Mouse (Mus musculus) spleen, adult 2 months (tissue): ENCODE data around the gene Tmem116.

Experiments used
- CTCF ChIP-seq: fragments of 200-500 bp; IDR thresholded peaks from 2 replicates; pipeline ENCODE4 v1.5.1; 2011; ENCODE audit warnings: mild to moderate bottlenecking, inconsistent platforms; ENCODE audit not compliant: insufficient read depth, insufficient read length, insufficient replicate concordance; ENCODE audit errors: extremely low read depth
- POLR2A ChIP-seq: fragments of 200-500 bp; IDR thresholded peaks from 2 replicates; pipeline ENCODE4 v1.6.1; 2011; ENCODE audit warnings: low read depth, low read length, inconsistent platforms

DNA sequence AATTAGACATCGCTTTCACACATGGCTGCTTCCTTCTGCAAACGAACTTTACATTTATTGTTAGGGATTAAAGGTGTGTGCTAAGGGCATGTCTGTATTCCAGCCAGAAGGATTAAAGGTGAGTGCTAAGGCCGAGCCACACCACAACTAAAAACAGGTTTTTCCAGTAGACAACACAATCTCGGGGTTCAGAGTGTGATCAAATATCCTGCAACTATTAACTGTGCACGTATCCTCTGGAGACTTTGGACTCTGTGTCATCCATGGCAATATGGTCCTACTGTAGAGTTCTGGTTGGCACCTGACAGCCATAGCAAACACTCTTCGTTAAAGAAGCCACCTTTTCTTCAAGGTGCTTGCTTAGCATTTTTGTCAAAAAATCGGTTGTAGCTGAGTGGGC, 58.3 kb downstream of the Tmem116 start:
- TF ChIP-seq CTCF, result no peak
- no peak for TF ChIP-seq POLR2A
